Mouse (Mus musculus) 416B (cell line): ENCODE measurements around the gene Gna11.

Experiments
- DNase-seq: peaks from one replicate; pipeline ENCODE4 v3.0.0; 2011; ENCODE audit warnings: low read depth

Gna11 gene

DNA sequence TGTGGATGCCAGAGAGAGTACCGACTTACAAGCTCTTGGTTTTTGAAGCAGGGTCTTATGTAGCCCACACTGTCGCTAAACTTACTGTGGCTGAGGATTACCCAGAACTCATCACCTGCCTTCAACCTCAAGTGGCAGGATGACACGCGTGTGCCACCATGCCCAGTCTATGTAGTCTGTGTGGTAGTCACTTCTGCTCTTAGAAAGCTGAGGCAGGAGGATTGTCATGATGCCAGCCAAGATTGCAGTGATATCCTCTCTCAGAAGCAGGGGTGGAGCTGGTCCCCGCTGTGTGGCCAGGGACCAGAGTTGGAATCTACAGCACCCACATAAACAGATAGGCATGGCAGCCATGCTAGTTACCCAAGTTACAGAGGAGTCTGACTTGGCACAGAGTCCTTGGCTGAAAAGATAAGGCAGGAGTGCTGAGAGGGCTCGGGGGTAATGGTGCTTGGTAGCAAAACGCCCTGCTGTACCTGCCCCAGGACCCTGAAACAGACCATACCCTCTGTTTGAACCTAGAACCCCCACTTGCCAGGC lies 59.4 kb downstream of the Gna11 start:
- no peak for DNase-seq

GRCm38 (mm10) chr10:81485060-81485449 lies 59.9 kb downstream of the Gna11 start:
- peak; percentile 65 for DNase-seq

DNA sequence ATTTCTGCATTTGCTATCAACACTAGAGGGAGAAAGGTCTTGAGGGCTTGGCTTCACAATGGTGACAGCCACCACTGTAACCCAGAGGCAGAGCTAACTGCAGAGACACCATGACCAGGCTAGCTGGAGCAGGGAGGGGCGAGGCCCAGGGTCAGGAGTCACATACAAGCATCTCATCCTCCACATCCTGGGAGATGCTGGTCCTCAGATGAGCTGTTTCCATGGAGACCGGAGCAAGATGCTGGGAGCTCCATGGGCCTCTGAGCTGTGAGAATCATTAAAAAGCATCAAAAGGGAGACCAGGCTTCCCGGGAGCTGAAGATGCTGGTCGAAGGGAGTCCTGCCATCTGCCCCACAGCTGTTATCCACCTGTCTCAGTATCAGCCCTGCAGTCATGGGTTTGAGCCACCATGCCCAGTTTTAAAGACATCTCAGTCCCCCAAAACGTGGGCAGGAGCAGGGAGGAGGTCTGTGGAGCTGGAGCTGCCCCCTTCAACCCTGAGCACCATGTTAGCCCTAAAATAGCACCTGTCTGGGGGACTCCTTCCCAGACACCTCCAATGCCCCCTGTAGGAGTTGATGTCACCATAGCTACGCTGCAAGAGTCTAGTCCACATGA lies 60.4 kb downstream of the Gna11 start:
- no peak for DNase-seq

- peak; percentile 71 for DNase-seq
Observed at GRCm38 (mm10) chr10:81483983-81484382, 61.0 kb downstream of the Gna11 start.

DNA sequence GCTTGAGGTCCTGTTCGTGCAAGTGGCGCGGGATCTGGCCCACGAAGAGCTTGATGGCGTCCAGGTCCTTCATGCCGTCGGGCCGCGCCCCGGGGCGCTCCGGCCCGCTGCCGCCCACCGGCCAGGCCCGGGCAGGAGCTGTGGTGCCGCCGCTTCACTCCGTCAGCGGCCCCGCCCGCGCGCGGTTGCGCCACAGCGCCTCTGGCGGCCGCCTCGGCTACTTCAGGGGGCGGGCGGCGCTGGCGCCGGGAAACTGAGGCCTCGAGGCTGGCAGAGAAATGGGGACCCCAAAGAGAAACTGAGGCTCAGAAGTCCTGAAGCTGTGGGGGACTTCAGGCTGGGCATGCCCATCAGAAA lies 62.5 kb downstream of the Gna11 start, which contains the start of gene Celf5:
TSS of gene Celf5 (minus strand) at position 177 of the 357 bp plus-strand sequence.
- peak; percentile 36 for DNase-seq

DNA sequence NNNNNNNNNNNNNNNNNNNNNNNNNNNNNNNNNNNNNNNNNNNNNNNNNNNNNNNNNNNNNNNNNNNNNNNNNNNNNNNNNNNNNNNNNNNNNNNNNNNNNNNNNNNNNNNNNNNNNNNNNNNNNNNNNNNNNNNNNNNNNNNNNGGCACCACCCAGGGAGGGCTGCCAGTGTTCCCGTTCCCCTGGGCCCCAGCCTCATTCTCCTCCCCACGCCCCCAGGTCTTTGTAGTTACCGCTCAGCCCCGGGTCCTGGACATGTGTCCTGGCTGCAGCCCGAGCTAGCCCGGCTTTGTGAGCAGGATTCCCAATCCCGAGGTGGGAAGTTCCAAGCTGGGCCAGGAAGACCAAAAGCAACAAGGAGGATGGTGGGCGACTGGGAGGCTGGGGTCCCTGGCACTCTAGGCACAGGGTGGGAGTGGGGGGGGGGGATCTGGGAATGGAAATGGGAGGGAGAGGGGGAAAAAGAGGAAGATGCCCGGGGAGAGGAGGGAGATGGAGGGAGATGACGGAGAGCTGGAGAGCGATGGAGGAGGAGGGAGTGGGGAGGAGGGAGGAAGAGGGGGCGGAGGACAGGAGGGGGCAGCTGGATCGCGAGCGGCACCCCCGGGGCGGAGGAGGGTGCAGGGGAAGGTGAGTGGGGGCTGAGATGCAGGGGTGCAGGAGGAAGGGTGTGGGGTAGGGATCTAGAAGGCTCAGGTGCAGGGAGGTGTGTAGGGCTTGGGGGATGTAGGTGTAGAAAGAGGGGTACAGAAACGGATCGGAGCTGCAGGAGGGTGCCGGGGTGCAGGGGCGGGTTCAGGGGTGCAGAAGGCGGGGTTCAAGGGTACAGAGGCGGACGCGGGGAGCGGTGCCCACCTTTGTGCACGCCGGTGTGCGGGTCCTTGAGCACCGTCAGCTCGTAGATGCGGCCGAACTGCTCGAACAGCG lies 63.1 kb downstream of the Gna11 start:
- no peak for DNase-seq
